Mouse (Mus musculus) E14TG2a.4 (cell line): ENCODE data around the gene Atp6v0e.

Source experiments
- CTCF ChIP-seq: conservative IDR thresholded peaks from 2 replicates; pipeline ENCODE4 v1.5.1; 2014; ENCODE audit warnings: low read length
- NANOG ChIP-seq: IDR thresholded peaks from 2 replicates; pipeline ENCODE4 v1.6.1; 2014; ENCODE audit warnings: borderline replicate concordance, low read length, mixed read lengths
- POU5F1 ChIP-seq: IDR thresholded peaks from 2 replicates; pipeline ENCODE4 v1.6.1; 2014; ENCODE audit warnings: low read length, borderline replicate concordance

DNA sequence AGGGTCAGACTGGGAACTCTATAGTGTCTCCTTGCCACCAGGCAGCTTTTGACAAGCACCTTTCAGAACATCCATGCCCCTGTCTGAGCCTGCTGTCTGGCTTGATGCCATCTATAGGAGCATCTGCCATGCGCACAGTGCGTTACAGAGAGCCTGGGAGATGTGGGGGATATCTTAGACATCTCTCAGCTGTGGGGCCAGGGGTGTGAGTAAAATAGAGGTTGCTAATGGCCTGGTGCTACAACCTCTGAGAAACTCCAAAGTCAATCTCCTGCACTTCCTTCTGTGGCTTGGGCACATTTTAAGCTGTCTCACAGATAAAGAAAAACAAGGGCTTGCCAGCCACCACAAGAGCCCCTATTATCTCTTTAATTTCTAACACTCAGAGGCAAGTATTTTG, 26.8 kb downstream of the Atp6v0e start:
- TF ChIP-seq CTCF (no peak), POU5F1 (no peak), NANOG (no peak)
